11 mouse cellular contexts compared by ENCODE assay signal in genomic region chr11:57975876-57976275, GRCm38 (mm10).
"Had no signal": no experiment of that assay in that cellular context is flagged by ENCODE, and none has a peak within 500 bp of the region (broad histone marks: within the 10 kb centered on the region; RNA-seq: fewer than 3 reads in every experiment).

No protein-coding gene starts in this region.

- H3K27ac ChIP-seq: hindbrain, embryonic 15.5 days; kidney, postnatal 0 days; layer of hippocampus, adult 2 months; left cerebral cortex, adult 2 months; macrophage; midbrain, embryonic 13.5 days had no signal

- H3K4me1 ChIP-seq: hindbrain, embryonic 15.5 days; midbrain, embryonic 13.5 days had no signal

- ATAC-seq: midbrain, embryonic 13.5 days had no signal

- H3K4me3 ChIP-seq: hindbrain, embryonic 15.5 days; layer of hippocampus, adult 2 months; left cerebral cortex, adult 2 months; midbrain, embryonic 13.5 days had no signal

- H3K36me3 ChIP-seq: hindbrain, embryonic 15.5 days; midbrain, embryonic 13.5 days had no signal

- DNase-seq: kidney, adult 2 months; kidney, postnatal 25 days; layer of hippocampus, adult 9-11 months; thymus, adult 2 months; thymus, postnatal 14 days had no signal

- H3K4me2 ChIP-seq: hindbrain, embryonic 15.5 days; midbrain, embryonic 13.5 days had no signal

- H3K27me3 ChIP-seq: hindbrain, embryonic 15.5 days; midbrain, embryonic 13.5 days had no signal

- H3K9ac ChIP-seq: hindbrain, embryonic 15.5 days; midbrain, embryonic 13.5 days had no signal

- H3K9me3 ChIP-seq: hindbrain, embryonic 15.5 days; midbrain, embryonic 13.5 days had no signal
